Mouse (Mus musculus): ENCODE measurements at regions not wholly inside any gene's neighbourhood (a gene's known extent, or its start where the extent isn't known, plus 50 kb on each side); places are given as distances from the start of the nearest gene placed in this dataset.

DNA sequence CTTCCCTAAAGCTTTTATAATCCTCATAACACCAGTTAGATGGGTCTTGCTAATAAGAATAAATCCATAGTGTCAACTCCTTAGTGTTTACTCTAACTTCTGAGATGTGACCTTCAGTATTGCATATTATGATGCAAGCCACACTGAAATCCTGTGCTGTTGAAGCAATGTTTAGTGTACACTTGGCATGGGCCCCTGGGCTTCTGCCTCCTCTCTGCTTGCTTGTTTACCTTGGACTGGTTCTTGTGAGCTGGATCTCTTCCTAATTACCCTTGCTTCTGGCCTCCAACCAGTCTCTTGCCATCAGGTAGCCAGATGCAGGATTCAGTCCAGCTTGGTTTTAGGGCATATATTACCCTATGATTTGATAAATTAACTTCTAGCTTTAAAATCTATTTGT is 57.0 kb downstream of the Rgs2 start:
- no peak for DNase-seq

DNA sequence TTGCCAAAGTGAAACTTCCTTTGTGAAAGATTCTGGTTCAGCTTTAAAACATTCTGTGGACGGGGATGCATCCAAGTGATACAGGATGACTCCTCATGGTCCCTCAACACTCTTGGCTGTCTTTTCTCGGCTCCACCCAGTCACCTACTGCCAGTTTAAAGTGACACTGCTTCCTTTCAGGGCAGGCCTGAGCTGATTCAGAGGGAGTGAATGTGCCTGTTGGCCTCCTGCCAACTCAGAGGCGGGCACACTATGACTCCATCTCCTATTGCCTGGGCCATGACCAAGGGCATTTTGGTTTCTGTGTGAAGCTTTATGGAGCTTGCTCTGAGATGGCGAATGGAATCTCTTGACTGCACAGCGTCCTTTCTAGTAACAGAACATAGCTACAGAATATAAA is 62.5 kb downstream of the Rgs2 start:
- no peak for DNase-seq

DNA sequence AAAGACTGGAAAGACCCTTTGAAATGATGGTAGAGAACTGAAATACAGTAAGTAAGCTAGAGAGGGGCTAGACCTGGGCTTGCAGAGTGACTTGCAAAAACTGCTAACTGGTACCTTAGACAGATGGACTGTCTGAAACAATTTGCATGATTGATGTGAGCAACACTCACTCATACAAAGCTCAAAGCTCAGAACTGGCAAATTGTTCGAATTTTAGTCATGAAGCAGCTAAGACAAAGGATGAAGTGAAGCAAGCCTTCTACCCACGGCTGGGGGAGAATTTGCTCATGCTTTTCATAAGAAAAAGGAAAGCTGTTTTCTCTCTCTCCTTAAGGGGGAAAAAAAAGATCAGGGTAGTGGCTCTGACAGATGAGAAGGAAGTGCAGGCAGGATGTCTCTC is 64.5 kb downstream of the Rgs2 start:
- no peak for DNase-seq

DNA sequence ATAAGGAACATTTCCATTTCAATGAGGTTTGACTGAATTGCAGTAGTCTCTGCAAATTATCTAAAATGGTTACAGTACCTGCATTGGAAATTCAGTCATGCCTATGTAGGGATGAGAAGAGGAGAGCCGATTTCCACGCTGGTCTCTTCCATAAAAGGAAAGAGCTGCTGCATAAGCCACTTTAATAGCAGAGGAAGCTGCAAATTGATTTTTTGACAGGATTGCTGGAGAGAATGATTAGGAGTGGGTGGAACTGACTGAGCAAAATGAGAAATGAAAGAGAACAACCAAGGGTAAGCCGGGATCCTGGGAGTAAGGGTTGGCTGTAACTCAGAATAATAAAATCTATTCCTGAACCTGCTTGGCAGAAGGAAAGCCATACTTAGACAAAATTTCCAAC is 65.4 kb downstream of the Rgs2 start:
- no peak for DNase-seq

DNA sequence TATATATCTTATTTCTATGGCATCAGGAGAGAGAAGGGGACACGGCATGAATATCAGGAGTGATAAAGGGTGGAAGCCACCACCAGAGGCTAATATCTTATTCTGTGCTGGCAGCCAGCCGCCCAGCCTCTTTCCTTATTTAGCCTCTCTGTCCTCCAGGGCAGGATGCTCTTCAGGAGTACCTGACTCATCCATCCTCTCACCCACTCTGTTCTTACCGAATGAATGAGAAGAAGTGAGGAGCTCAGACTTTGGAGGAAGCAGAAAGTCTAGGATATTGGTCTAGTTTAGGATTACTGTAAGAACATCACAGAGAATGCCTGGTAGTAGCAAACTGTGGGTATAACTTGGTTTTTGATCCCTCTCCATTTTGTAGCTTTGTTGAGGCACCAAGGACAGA is 73.2 kb downstream of the Rgs2 start:
- no peak for DNase-seq

DNA sequence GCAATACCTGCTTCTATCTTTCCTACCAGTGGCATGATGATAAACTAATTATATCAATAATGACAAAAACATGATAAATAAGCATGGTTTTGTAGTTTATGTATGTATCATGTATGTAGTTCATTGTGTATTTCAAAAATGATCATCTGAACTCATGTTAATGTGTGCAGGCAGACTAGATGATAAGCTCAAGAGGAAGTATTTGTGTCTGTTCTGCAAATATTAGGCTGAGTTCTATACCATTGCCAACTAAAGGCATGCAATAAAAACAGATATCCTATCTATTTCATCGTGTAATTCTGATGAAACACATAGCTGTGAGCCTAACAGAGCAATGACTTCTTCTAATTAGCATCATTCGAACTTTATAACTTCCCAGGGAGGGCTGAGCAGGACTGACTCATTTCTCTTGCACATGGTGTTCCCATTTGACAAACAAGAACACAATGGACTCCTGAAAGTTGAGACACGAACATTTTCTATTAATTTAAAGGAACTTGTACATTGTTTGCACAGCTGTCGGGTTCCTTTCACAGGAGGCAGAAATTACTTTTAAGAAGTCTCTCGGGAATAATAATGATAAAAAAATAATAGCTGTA is 74.3 kb downstream of the Rgs2 start:
- DNase-seq = no peak

DNA sequence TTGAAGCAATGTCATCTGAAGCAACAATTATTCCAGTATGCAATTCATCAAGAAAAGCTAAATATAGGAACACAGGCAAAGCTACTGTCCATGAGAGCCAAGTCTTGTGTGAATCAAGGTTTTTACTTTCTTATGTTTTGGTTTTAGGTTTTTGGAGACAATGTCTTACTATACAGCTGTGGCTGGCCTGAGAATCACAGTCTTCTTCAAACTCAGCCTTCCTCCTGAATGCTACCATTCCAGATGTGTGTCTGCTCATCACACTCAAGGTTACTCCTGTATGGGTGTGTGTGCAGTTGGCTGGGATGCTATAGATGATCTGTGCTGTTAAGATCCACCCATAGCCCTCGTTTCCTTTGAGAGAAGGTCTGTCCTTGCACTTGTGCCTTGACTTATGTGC is 81.5 kb downstream of the Rgs2 start:
- no peak for DNase-seq

DNA sequence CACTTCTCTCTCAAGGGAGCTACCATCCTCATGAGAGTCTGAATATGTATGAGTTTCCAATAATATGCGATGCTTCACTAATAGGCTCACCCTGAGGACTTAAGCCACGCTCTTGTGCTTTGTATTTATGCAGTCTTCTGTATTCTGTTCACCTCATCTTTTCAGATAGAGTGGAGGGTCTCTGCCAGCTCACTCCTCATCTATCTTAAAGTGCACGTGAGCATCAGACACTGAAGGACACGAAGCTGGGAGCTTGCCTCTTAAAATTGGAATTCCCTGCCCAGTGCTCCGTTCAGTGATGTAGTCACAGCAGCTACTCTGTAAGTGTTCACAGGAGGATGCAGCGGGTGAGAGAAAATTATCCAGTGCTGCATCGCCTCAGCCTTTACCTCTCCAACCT is 83.7 kb downstream of the Rgs2 start:
- DNase-seq = no peak

DNA sequence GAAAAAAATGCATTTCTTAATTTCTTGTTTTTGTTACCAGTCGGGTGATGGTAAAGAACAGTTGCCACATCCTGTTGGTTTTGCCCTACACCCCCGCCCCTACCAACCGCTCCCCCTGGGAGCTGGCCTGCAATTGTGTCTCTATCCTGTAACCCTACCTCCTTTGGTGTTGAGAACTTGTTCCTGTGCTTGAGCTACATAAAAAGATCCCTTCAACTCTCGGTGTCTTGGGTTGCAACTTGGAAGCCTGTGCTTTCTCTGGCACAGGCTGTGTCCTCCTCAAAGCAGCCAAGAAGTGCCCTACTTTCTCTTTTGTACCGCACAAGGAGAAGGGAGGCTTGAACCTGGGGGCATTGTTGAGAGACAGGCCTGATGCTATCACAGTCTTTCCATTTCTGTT is 85.0 kb downstream of the Rgs2 start:
- no peak for DNase-seq

DNA sequence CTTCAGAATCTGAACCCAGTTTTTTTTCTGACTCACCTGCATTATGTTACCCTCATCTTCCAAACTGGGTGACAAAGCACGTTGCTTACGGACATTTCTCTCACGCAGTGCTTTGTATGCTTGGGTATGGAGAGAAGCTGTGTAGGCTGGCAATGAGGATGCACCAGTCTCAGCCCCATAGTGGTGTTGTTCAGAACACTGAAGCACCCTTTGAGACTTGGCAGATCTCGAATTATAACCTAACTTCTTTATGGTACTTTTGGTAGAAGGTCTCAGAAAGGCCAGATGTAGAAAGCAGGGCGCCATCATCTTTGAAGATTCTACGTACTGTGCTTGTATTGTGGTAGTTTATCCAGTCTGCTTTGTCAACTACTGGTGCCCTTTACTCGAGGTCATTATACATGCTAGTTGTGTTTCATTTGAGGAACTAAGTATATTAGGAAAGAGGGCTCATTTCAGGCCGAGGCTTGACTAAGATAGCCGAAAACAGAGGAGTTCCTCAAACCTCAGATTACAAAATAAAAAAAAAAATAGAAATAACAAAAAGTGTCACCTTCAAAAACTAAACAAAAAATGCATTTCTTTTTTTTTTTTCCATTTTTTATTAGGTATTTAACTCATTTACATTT is 85.7 kb downstream of the Rgs2 start:
- DNase-seq = no peak

DNA sequence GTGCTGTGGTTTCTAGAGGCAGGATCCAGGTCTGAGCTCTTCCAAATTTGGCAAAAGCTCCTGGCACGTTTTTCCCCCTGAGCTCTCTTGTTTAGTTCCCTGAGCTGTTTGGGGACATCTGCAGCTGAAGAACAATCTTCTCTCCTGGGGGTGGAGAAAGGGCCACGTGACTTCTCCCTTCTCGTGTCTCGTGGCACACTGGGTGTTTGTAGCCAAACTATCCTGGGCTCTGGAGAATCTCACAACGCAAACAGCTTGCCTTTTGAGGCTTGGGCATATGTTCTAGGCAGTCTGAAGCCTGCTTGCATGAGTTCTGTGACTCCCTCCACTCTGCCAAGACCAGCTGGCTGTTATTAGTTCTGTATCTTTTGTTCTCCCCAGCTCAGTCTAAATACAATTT is 86.3 kb downstream of the Rgs2 start:
- no peak for DNase-seq

DNA sequence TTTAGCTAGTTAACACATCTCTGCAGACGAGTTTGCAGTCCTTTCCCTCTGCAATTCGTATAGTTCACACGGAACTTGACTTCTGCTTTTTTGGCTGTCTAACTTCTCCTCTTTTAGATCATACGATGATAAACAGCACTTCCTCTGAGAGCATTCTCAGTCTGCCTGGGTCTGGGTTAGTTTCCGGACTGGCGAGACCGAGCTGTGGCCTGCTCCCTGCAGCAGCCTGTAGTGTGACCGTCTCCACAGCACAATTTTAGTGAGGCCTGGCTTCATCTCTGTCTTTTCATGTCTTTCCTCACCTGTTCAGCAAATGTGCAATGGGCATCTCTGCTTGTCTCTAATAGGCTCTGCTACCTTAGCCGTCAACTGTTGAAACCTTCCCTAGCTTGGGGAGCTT is 87.4 kb downstream of the Rgs2 start:
- peak; percentile 16 for DNase-seq

DNA sequence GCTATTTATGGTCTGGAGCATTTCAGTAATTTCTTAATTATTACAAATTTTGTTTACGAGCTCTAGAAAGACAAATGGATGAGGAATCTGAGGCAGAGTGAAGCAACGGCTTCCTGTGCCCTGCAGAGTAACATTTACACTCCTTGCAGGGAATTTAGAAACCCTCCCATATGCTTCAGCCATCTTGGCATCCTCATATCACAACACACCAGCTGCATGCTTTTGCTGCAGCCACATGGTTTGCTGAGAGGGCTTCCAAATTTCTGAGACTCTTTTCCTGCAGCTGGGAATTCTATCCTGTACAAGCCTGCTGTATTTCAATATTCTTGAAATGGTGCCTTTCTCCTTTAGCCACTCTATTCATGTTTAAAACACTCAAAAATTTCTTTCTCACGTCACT is 91.4 kb downstream of the Rgs2 start:
- no peak for DNase-seq

DNA sequence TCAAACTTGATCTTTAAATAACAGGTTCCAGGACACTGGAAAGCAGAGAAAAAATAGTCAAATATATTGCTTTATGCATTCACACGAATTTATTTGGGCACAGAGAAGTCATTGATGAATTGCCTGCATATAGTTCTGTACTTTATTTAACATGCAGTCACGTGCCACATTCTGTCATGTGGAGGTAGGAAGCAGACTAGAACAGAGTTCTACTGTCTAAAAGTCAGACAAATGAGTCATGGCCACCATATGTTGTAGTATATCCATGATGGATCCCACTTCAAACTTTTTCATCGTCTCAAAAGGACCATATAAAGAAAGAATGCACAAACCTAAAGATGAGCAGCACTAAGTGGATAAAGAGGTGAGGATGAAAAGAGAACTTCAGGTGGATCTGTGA is 92.7 kb downstream of the Rgs2 start:
- no peak for DNase-seq

DNA sequence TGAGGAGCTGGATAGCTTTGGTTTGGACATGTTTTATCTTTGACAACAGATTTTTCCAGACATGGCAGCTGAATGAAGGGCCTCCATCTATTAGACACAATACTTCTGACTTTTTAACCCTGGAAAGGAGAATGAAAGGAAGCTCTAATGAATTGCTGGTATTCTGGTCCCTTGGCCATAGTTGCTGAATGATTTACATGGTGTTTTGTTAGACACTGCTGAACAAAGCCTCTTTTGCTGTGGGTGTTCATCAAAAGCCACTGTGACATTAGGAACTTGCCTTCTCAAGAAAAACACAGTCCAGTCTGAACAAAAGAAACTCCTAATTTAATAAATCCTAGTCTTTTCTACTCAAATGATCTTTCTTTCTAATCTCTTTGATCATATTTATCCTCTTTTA is 93.4 kb downstream of the Rgs2 start:
- no peak for DNase-seq

DNA sequence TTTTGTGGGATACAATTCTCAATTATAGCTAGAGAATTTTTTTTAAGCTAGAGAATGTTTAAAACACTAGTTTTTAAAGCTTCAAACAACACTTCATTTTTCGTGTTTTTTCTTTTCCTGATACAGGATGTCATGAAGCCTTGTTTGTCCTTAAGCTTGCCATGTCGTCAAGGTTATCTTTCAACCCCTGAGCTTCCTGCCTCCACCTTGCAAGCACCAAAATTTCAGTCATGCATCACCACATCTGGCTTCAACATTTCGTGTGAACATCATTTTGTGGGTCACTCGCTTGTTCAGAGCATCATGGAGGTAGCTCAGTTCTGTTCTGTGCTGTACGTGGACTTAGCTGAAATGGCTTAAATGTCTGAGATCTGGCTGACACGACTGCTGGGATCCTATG is 96.6 kb downstream of the Rgs2 start:
- DNase-seq = no peak

DNA sequence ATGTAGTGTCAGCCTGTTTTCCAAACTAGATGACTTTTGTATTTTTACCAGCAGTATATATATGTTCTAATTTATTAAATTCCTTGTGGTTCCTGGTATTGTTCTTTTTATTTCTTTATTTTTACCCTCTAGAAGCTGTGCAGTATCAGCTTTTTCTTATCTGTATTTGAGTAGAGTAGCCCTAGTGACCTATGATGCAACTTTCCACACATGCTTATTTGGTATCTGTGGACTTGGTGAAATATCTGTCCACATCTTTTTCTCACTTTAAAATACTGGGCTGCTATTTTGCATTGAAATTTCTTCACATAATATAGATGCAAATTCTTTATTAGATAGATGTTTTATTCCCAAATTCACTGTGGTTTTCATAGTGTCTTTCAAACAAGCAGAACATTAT is 97.1 kb downstream of the Rgs2 start:
- DNase-seq = no peak

DNA sequence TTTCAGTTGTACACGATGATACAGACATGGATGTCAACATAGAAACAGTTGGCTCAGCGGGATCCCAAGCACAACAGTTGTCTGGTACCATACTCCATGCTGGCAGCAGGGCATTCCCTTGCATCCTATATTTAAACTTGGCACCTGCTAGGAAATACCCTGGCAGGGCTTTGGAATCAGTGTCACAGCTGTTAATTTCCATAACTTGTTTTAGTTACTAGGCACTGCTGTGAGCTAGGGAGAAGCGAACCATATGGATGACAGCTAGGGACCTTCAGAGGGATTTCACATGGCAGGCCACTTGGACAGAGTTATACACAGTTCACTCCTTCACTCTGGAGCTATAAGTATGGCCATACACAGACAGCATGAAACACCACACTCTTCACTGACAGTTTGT is 100.0 kb downstream of the Rgs2 start:
- no peak for DNase-seq

DNA sequence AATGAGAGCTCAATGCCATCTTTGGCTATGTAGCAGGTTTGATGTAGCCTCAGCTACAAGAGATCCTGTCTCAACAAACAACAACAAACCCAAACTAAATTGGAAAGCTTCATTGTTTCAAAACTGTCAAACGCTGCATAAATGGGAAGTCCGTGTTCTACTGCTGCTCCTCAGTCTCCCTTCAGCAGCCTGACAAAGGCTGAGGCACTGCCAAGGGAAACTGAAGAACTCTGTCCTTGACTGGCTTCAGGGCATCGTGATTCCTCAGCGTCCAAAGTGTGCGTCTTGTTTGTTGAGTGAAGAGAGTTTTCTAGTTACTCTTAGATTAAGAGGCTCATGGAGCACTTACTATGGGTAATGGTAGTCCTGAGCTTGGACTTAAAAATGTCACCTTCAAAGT is 100.7 kb downstream of the Rgs2 start:
- DNase-seq = no peak

DNA sequence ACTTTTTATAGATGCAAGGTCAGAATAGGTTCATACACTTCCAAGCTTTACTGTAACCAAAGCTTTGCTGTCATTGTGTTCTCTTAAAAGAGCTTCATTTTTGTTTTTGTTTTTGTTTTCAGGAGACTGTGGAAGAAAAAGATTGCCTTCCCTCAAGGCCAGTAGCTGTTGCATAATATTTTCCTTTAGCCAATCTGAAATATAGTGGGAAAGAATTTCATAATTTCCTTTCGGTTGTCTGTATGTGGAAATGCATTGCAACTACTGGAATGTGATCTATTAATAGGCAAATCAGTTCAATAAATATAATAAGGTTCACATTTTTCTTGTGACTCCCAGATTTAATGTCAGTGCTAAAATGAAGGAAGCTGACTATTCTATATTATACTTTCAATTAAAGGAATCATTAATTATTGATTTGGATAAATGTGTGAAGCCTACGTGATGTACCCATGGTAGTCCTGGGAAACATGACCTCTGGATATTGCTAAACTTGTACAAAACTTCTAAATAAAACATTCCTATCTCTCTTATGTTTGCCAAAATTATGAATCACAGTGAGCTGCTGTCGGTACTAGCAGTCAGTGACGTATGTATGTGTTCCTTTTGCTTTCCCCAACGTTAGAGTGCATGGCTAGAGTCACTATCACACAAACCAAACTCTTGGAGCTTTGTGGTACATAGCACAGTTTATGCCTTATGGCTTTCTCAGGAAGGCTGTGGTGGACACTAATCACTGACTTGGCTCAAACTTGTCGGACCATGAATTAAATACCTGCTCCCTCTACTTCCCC is 102.6 kb downstream of the Rgs2 start:
- no peak for DNase-seq

DNA sequence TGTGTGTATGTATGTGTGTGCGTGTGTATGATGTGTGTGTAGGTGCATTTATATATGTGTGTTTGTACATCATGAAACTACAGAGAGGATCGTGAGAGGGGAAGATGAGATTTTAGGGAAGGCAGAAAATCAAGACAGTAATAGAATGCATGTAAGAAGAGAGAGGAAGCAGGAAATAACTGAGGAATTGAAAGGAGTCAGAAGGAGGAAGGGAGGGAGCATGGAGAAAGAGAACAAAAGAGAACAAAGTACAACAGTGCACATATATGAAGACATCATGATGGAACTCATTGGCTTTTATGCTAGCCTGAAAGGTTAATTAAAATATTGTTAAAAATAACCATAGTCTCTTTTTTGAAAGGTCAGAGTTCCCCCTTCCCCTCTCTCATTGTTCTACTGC is 111.4 kb downstream of the Uchl5 start:
- DNase-seq = no peak

DNA sequence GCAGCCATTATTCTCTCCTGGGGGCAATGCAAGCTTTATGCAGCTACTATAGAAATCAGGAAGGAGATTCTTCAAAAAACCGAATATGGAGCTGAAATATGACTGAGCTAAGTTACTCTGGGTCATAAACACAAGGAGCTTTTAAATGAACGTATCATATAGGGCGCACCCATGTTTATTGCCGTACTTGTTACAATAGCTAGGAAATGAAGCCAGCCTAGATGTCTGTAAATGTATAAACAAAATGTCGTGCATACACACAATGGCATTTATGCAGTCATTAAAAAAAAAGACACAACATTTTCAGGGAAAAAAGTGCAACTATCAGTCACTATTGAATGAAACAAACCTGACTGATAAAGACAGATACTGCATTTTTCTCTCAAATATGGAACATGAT is 111.0 kb downstream of the Uchl5 start:
- DNase-seq = no peak

DNA sequence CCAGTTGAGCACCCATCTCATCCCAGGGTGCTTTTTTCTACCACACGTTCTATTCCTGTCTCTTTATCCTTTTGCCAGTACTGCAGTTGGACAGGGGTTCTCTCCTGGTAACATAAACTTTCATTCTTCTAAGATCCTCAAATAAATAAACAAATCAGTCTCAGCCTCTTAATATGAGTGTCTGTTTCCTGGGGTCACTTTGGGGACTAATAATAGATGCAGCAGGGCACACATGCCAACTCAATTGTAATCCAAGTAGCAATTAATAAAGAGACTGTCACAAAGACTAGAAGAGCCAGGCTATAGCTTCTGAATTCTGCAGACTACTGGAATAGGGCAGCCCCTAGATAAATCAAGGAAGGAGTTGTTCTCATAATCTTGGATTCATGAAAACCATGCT is 108.9 kb downstream of the Uchl5 start:
- DNase-seq = no peak

DNA sequence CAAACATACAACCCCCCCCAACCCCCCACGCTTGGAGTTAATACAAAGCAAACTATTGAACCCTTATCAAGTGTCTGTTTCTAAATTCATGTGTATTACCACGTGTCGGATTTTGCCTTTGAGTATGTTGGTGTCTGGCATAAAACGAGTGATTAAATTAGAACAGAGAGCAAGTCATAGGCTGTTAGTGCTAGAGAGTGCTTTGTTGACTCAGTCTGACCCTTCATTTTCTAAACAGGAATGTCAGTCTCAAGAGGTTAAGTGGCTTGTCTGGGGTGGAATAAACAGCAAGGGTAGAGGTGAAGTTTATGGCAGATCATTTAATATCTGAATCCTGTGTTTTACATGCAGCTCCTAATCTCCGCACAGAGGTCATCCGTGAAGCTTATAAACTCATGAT is 104.1 kb downstream of the Uchl5 start:
- DNase-seq = no peak

DNA sequence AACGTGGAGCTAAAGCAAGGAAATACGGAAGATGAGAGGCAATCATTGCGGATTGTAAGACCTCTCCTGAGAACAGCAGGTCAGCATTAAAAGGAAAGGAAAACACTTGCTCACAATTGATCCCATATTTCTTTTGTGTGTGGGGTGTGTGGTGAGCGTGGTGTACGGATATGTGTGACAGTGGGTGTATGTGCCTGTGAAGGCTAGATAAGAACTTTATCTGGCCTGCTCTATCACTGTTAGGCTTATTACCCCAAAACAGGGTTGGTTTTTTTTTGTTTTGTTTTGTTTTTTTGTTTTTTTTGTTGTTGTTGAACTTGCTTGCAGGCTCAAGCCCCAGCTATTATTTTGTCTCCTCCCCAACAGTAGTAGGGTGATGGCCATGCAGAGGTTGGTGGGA is 102.5 kb downstream of the Uchl5 start:
- DNase-seq = no peak

Measured in liver (tissue).